Mouse (Mus musculus) kidney, adult 2 months (tissue): Measurements from ENCODE around the gene Npas3. TPM values are rescaled to one million over a fixed set of nuclear protein-coding genes. Genes with fewer than 3 reads are reported as not detected.

Experiments
- DNase-seq: peaks from one replicate; pipeline ENCODE4 v3.0.0; 2021
- H3K27ac ChIP-seq: fragments of 200-500 bp; 2 replicates; pipeline ENCODE4 v1.5.1; 2012; ENCODE audit warnings: low read depth, low read length, control low read depth, inconsistent platforms; ENCODE audit not compliant: insufficient read depth
- H3K27me3 ChIP-seq: fragments of 200-500 bp; replicated peaks from 2 replicates; pipeline ENCODE4 v1.6.1; 2012; ENCODE audit warnings: mild to moderate bottlenecking, moderate library complexity, low read length, inconsistent platforms; ENCODE audit not compliant: control insufficient read depth, insufficient read depth
- H3K36me3 ChIP-seq: fragments of 200-500 bp; 2 replicates; pipeline ENCODE4 v1.6.1; 2012; ENCODE audit warnings: mild to moderate bottlenecking, moderate library complexity, low read length, inconsistent platforms; ENCODE audit not compliant: control insufficient read depth, insufficient read depth
- H3K4me1 ChIP-seq: fragments of 200-500 bp; 2 replicates; pipeline ENCODE4 v1.6.1; 2011; ENCODE audit warnings: low read length; ENCODE audit not compliant: control insufficient read depth, insufficient read depth
- H3K4me3 ChIP-seq: fragments of 200-500 bp; 2 replicates; pipeline ENCODE4 v1.5.1; 2011; ENCODE audit warnings: mild to moderate bottlenecking, low read depth, low read length, control low read depth; ENCODE audit not compliant: insufficient read depth
- CTCF ChIP-seq: fragments of 200-500 bp; conservative IDR thresholded peaks from 2 replicates; pipeline ENCODE4 v1.5.1; 2011; ENCODE audit warnings: low read depth, mild to moderate bottlenecking, control low read depth, low read length, moderate library complexity, mixed read lengths; ENCODE audit not compliant: insufficient read depth, insufficient read length
- POLR2A ChIP-seq: fragments of 200-500 bp; IDR thresholded peaks from one replicate; pipeline ENCODE4 v1.6.1; 2011; ENCODE audit warnings: low read depth, low read length, control low read depth
- WGBS: fragments of 180-500 bp; shearing (Covaris S2); methylation state at CpG from one replicate; pipeline ENCODE4 v1.1.7; 2018; 5-methylcytosine and 5-hydroxymethylcytosine counted together
- polyA plus RNA-seq: library from polyadenylated mRNA; depleted of rRNA; stranded (reverse); fragments of >200 nt; gene quantifications from 2 replicates; pipeline ENCODE4 v1.2.3, GENCODE M21; 2012

The Npas3 gene
- polyA plus RNA-seq, 1 experiment = 0.11 TPM

GRCm38 (mm10) chr12:53277393-53277792 is 28.9 kb downstream of the Npas3 start:
- no peaks in the 10 kb centered on the region for H3K4me1 ChIP-seq
- 75% methylated on average over 6 of the region's 6 CpGs for WGBS
- no peaks in the 10 kb centered on the region for H3K27me3 ChIP-seq
- no peak for DNase-seq
- no peak overlapping the region for H3K27ac ChIP-seq
- no peak overlapping the region for H3K4me3 ChIP-seq
- no peak for TF ChIP-seq POLR2A
- TF ChIP-seq CTCF = no peak
- H3K36me3 ChIP-seq = no peaks in the 10 kb centered on the region

- 92% methylated on average over 4 of the region's 4 CpGs for WGBS
- DNase-seq = no peak
- TF ChIP-seq CTCF = no peak
- no peak for TF ChIP-seq POLR2A
- H3K27me3 ChIP-seq = no peaks in the 10 kb centered on the region
- H3K27ac ChIP-seq = no peak overlapping the region
- H3K4me3 ChIP-seq = no peak overlapping the region
- no peaks in the 10 kb centered on the region for H3K36me3 ChIP-seq
- H3K4me1 ChIP-seq = no peaks in the 10 kb centered on the region
Measured at GRCm38 (mm10) chr12:53290341-53290740, 41.9 kb downstream of the Npas3 start.

GRCm38 (mm10) chr12:53290846-53291245 is 42.4 kb downstream of the Npas3 start:
- no peaks in the 10 kb centered on the region for H3K4me1 ChIP-seq
- no peak overlapping the region for H3K27ac ChIP-seq
- 94% methylated on average over 10 of the region's 10 CpGs for WGBS
- DNase-seq = no peak
- no peaks in the 10 kb centered on the region for H3K27me3 ChIP-seq
- H3K4me3 ChIP-seq = no peak overlapping the region
- no peaks in the 10 kb centered on the region for H3K36me3 ChIP-seq
- TF ChIP-seq POLR2A (no peak), CTCF (no peak)

GRCm38 (mm10) chr12:53292010-53292409 is 43.5 kb downstream of the Npas3 start:
- Histone ChIP-seq H3K27me3 (no peaks in the 10 kb centered on the region), H3K4me1 (no peaks in the 10 kb centered on the region), H3K27ac (no peak overlapping the region), H3K4me3 (no peak overlapping the region), H3K36me3 (no peaks in the 10 kb centered on the region)
- DNase-seq = no peak
- no peak for TF ChIP-seq CTCF
- TF ChIP-seq POLR2A = no peak
- WGBS = 77% methylated on average over 8 of the region's 8 CpGs

GRCm38 (mm10) chr12:53292508-53293300 is 44.2 kb downstream of the Npas3 start:
- WGBS = 77% methylated on average over 17 of the region's 17 CpGs
- Histone ChIP-seq H3K27ac (no peak overlapping the region), H3K27me3 (no peaks in the 10 kb centered on the region), H3K4me1 (no peaks in the 10 kb centered on the region), H3K4me3 (no peak overlapping the region), H3K36me3 (no peaks in the 10 kb centered on the region)
- no peak for DNase-seq
- no peak for TF ChIP-seq POLR2A
- no peak for TF ChIP-seq CTCF

- WGBS = 98% methylated on average over 7 of the region's 7 CpGs
- Histone ChIP-seq H3K4me3 (no peak overlapping the region), H3K27ac (no peak overlapping the region), H3K36me3 (no peaks in the 10 kb centered on the region), H3K4me1 (no peaks in the 10 kb centered on the region), H3K27me3 (no peaks in the 10 kb centered on the region)
- DNase-seq = no peak
- TF ChIP-seq CTCF (no peak), POLR2A (no peak)
Measured at GRCm38 (mm10) chr12:53294011-53294410, 45.5 kb downstream of the Npas3 start.

- DNase-seq = peak; percentile 57
- Histone ChIP-seq H3K27me3 (no peaks in the 10 kb centered on the region), H3K36me3 (no peaks in the 10 kb centered on the region), H3K4me1 (no peaks in the 10 kb centered on the region), H3K4me3 (no peak overlapping the region), H3K27ac (no peak overlapping the region)
- TF ChIP-seq CTCF = no peak
- TF ChIP-seq POLR2A = no peak
- WGBS = 29% methylated on average over 7 of the region's 7 CpGs
Measured at GRCm38 (mm10) chr12:53295747-53296146, 47.3 kb downstream of the Npas3 start.
